In the genomic region with DNA sequence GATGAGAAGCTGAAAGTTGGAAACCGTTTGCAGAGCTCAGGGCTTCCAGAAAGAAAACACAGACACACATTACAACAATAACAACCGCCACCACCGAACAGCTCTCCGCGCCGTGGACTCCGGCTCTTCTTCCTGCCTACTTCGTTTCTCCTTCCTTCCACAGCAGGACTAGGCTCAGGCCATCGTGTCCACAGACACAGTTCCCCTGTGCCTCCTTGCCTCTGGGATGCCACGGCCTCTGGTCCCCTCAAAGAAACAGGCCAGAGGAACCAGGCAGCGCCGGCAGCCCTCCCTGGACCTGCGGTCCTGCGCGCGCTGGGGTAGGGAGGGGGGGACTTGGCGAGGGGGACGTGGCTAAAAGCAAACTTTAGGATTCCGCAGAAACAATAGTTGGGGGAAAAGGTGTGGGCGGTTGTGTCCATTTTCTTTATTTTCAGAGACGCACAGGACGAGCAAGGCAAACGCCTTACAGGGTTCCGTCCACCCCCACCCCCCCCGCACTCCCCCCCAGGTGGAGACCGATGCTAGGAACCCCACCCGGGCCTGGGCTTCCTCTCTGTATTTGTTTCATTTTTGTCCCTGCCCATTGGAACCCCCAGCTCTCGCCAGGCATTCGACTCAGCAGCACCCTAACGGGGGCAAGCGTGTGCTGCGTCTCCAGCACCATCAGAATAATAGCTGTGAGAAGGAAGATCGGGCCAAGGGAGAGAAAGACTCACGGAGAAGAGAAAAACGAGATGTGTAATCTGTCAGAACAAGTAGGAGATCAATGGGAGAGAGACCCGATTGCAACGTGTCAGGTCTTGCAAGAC, we compare ENCODE assay signal across 8 mouse cellular contexts. TPM values are rescaled to one million over a fixed set of nuclear protein-coding genes. Genes with fewer than 3 reads are reported as not detected.
A peak's percentile ranks its signal among the peaks of the same experiment; 100 is the strongest.
DNase-seq lines count a peak whose midpoint lies in the region; ATAC-seq and TF ChIP-seq lines count a peak whose summit lies in the region.

No protein-coding gene starts in this region.

- TF ChIP-seq EP300 in heart, adult 2 months (IDR thresholded peaks at IDR 0.05; ENCODE audit: insufficient read depth, low read depth, low read length) = 0 out of 2 replicates have a peak, but pooled peaks have one; percentile 21

- H3K27ac ChIP-seq in heart, adult 2 months = peak overlapping the region; percentile 99
- H3K27ac ChIP-seq in lung, embryonic 14.5 days (ENCODE audit: low read depth) = peak overlapping the region; percentile 98

- 0 out of 2 replicates have a peak, but pooled peaks cover 1% of the 10 kb centered on the region for H3K79me2 ChIP-seq in heart, adult 2 months (replicated peaks; ENCODE audit: control insufficient read depth, insufficient read depth, low read length)

- peaks cover 9% of the 10 kb centered on the region for H3K4me1 ChIP-seq in heart, adult 2 months (ENCODE audit: control insufficient read depth, insufficient read depth, low read length)
- H3K4me1 ChIP-seq in lung, embryonic 14.5 days (ENCODE audit: insufficient read depth) = peaks cover 5% of the 10 kb centered on the region

- intact Hi-C loops in heart, adult 2 months (cut with DNase I) = loop anchor here (1.0 to 5.0 kb wide), 8 partner anchors 27 to 304 kb away; partner anchors contain the start of genes Add3 and Smndc1

- under 1% methylated on average over 37 of the region's 37 CpGs for WGBS in heart, adult 2 months
- 1% methylated on average over 37 of the region's 37 CpGs for WGBS in lung, embryonic 14.5 days

- peak; percentile 67 for TF ChIP-seq POLR2A in heart, adult 2 months (IDR thresholded peaks at IDR 0.05; ENCODE audit: insufficient read depth, low read depth, low read length)

- peak overlapping the region; percentile 81 for H3K9ac ChIP-seq in heart, adult 2 months (ENCODE audit: low read depth, low read length)
- peak overlapping the region; percentile 82 for H3K9ac ChIP-seq in lung, embryonic 14.5 days

- peak; percentile 32 for DNase-seq in urinary bladder, postnatal 14 days (ENCODE audit: low spot score)
- DNase-seq in urinary bladder, adult 2 months (ENCODE audit: low spot score) = no peak
- DNase-seq in embryo, embryonic 10.5 days (ENCODE audit: low spot score) = peak; percentile 69
- DNase-seq in heart, adult 2 months = peak; percentile 75 to 78
- DNase-seq in kidney, adult 9 months = peak; percentile 34
- peak; percentile 61 for DNase-seq in lung, embryonic 14.5 days
- peak; percentile 45 for DNase-seq in retina, embryonic 14.5 days (ENCODE audit: low spot score)
- no peak for DNase-seq in frontal cortex, adult 2 months (ENCODE audit: extremely low spot score in 1 of 2, low spot score in 1 of 2)

- ATAC-seq in lung, embryonic 14.5 days (ENCODE audit: insufficient read depth) = no peak

- H3K4me2 ChIP-seq in lung, embryonic 14.5 days = peak overlapping the region; percentile 99

- H3K4me3 ChIP-seq in heart, adult 2 months = peak overlapping the region; percentile 63
- peak overlapping the region; percentile 89 for H3K4me3 ChIP-seq in lung, embryonic 14.5 days (ENCODE audit: low read depth, low read length)

- no peaks in the 10 kb centered on the region for H3K36me3 ChIP-seq in heart, adult 2 months (ENCODE audit: control insufficient read depth, insufficient read depth, low read length)
- H3K36me3 ChIP-seq in lung, embryonic 14.5 days (ENCODE audit: insufficient read depth) = no peaks in the 10 kb centered on the region

- TF ChIP-seq CTCF in heart, adult 2 months (IDR thresholded peaks at IDR 0.05) = no peak
- TF ChIP-seq CTCF in lung, embryonic 14.5 days (IDR thresholded peaks at IDR 0.05; ENCODE audit: low read depth) = no peak

- no peaks in the 10 kb centered on the region for H3K9me3 ChIP-seq in lung, embryonic 14.5 days (ENCODE audit: low read depth, low read length)

- no peaks in the 10 kb centered on the region for H3K27me3 ChIP-seq in heart, adult 2 months (ENCODE audit: control insufficient read depth, insufficient read depth, low read length)
- H3K27me3 ChIP-seq in lung, embryonic 14.5 days (ENCODE audit: insufficient read depth, low read length) = no peaks in the 10 kb centered on the region

RNA-seq across cellular contexts. Expression of gene Mxi1, which starts 1.4 kb away (rescaled TPM):
- 37.6 and 43.3 TPM in 2 replicates for polyA plus RNA-seq in urinary bladder, adult 2 months (2012; rRNA removed)
- 10 to 100 TPM; 38.7 to 49.6 TPM for total RNA-seq in heart, adult 2 months (2021)
- 20.9 and 29.7 TPM in 2 replicates for polyA plus RNA-seq in heart, adult 2 months (2012; rRNA removed)
- 36.7 and 38.3 TPM in 2 replicates for polyA plus RNA-seq in lung, embryonic 14.5 days (2014; fragmentation: Nextera tagmentation; extraction: Ambion mirVana)
- 76.6 and 85.8 TPM in 2 replicates for polyA plus RNA-seq in frontal cortex, adult 2 months (2012; rRNA removed)

RNA-seq across cellular contexts. Expression of gene Gm10197, which starts 59.8 kb away (rescaled TPM):
- not detected in 2 replicates for polyA plus RNA-seq in urinary bladder, adult 2 months (2012; rRNA removed)
- total RNA-seq in heart, adult 2 months (2021) = not detected
- not detected in 2 replicates for polyA plus RNA-seq in heart, adult 2 months (2012; rRNA removed)
- 4.8 and 5.8 TPM in 2 replicates for polyA plus RNA-seq in lung, embryonic 14.5 days (2014; fragmentation: Nextera tagmentation; extraction: Ambion mirVana)
- not detected in 2 replicates for polyA plus RNA-seq in frontal cortex, adult 2 months (2012; rRNA removed)

Comparison
In these comparisons a context has a peak if more than half of its experiments do, and no peak if none do; other contexts are left out.
1. DNase-seq: peak in urinary bladder, postnatal 14 days (single experiment), embryo, embryonic 10.5 days (single experiment), heart, adult 2 months (2 of 2), kidney, adult 9 months (single experiment), lung, embryonic 14.5 days (single experiment) and retina, embryonic 14.5 days (single experiment); none in urinary bladder, adult 2 months (single experiment) and frontal cortex, adult 2 months (0 of 2).